Mouse (Mus musculus): ENCODE results near the gene Aldh18a1. TPM values are rescaled to one million over a fixed set of nuclear protein-coding genes. Genes with fewer than 3 reads are reported as not detected.

Aldh18a1 gene
- polyA plus RNA-seq, 1 experiment: 185 TPM

DNA sequence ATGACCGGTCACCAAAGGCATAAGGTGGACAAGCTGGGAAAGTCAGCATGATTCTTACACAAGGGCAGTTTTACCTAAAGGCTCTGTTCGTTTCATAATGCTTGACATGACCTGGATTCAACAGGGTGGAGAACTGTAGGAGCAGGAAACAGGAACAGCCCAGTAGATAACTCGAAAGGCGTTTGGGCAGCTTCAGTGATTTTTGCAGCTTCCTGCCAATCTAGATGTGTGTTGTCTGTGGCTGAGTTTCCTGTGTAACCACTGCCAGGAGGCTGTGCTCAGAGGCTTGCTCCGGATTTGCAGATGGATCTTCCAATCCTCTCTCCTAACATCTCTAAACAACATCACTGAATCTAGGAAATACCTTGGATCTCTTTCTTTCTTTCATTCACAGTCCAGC lies 55.7 kb downstream of the Aldh18a1 start:
- no peak for TF ChIP-seq MYOG (IDR thresholded peaks at IDR 0.05; ENCODE audit: control insufficient read depth in 1 of 3, insufficient read depth in 1 of 3, insufficient read length in 2 of 3, low read depth in 2 of 3)
- no peak for TF ChIP-seq TCF12 (IDR thresholded peaks at IDR 0.05; ENCODE audit: insufficient read depth, poor library complexity, severe bottlenecking)
- no peak for TF ChIP-seq SRF (IDR thresholded peaks at IDR 0.05; ENCODE audit: control insufficient read depth, insufficient read length, low read depth)
- TF ChIP-seq TCF3 (IDR thresholded peaks at IDR 0.05; ENCODE audit: insufficient read length, low read depth): no peak
- H3ac ChIP-seq (ENCODE audit: control insufficient read depth, insufficient read length): no peak overlapping the region
- no peaks in the 10 kb centered on the region for H3K79me2 ChIP-seq (ENCODE audit: control insufficient read depth, insufficient read depth)
- no peaks in the 10 kb centered on the region for H3K36me3 ChIP-seq (ENCODE audit: control insufficient read depth, insufficient read depth)
- H3K4me2 ChIP-seq (ENCODE audit: low read depth): no peak overlapping the region
- H3K27me3 ChIP-seq (ENCODE audit: control insufficient read depth, insufficient read depth, insufficient read length): no peaks in the 10 kb centered on the region
- H3K4me3 ChIP-seq: no peak overlapping the region

DNA sequence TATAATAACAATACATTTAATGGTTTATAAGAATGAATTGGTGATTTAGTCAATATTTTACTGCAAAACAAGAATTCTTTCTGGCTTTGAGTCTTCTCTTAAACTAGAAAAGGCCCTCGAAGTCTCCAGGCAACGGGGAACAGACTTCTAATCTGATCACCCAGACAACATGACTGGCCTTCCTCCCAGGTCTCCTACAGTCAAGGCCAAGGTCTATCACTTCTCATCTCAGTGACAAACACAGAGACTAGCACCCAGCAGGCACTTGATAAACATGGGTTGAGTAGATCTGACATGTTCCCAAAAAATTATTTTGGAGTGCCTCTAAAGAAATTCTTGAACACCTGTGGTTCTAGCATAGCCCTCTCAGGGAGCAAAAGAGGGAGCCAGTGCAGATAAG lies 57.9 kb downstream of the Aldh18a1 start:
- H3ac ChIP-seq (ENCODE audit: control insufficient read depth, insufficient read length): no peak overlapping the region
- no peak for TF ChIP-seq CEBPB (IDR thresholded peaks at IDR 0.05; ENCODE audit: insufficient read depth, poor library complexity, severe bottlenecking)
- no peaks in the 10 kb centered on the region for H3K79me2 ChIP-seq (ENCODE audit: control insufficient read depth, insufficient read depth)
- no peak overlapping the region for H3K4me2 ChIP-seq (ENCODE audit: low read depth)
- H3K27me3 ChIP-seq (ENCODE audit: control insufficient read depth, insufficient read depth, insufficient read length): no peaks in the 10 kb centered on the region
- H3K4me3 ChIP-seq: no peak overlapping the region
- H3K36me3 ChIP-seq (ENCODE audit: control insufficient read depth, insufficient read depth): no peaks in the 10 kb centered on the region

DNA sequence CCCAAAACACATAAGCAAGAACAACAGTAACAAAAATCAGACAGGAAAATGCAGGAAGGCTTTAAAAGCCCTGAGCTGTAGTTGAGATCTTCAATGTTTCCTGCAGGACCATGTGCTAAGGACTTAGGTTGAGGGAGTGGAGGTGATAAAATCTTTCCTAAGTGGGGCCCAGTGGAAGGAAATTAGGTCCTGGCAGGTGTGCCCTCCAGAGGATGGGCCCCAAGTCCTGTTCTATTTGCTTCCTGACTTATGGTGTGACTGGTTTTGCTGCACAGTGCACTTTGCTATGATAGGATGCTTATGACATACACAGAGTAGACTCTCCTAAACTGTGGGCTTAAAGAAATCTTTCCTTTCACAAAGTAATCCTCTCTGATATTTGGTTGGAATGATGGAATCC lies 60.0 kb downstream of the Aldh18a1 start:
- TF ChIP-seq MYOD1 (IDR thresholded peaks at IDR 0.05; ENCODE audit: control insufficient read depth in 1 of 3, insufficient read length in 2 of 3, low read depth in 2 of 3) (no peak), POLR2A (IDR thresholded peaks at IDR 0.05; ENCODE audit: insufficient read length, low read depth) (no peak), POLR2AphosphoS2 (IDR thresholded peaks at IDR 0.05; ENCODE audit: insufficient read length, low read depth) (no peak)

DNA sequence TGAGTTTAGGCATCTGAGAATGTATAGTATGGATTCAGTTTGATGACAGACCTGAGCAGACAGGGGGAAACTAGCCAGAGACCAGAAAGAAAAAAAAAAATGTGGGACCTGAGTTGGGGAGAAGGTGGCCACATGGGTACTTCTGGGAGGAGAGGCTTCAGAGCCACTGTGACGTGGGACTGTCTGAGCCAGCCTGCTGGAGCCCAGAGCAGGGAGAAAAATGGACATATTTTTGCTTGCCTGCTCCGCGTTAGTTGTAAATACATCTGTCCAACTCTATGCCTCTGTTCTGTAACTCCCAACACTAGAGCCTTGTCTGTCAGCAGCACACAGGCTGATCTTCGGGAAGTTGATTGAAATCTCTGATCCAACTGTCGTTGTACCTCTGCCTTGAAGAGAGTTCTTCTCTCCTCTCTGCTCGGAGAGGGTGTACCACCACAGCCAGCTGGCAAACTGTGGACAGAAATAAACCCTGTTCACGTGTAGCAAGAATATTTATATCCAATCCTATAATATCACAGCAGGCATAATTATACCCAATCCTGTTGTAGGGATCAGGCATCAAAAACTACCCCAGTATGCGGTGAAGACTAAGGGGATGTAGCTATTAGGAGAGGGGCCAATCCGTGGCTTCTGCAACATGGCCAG lies 61.8 kb downstream of the Aldh18a1 start:
- Histone ChIP-seq H3K79me2 (ENCODE audit: control insufficient read depth, insufficient read depth) (no peaks in the 10 kb centered on the region), H3K4me3 (no peak overlapping the region), H3K36me3 (ENCODE audit: control insufficient read depth, insufficient read depth) (no peaks in the 10 kb centered on the region), H3K27me3 (ENCODE audit: control insufficient read depth, insufficient read depth, insufficient read length) (no peaks in the 10 kb centered on the region), H3ac (ENCODE audit: control insufficient read depth, insufficient read length) (no peak overlapping the region), H3K4me2 (ENCODE audit: low read depth) (no peak overlapping the region)
- TF ChIP-seq E2F4 (IDR thresholded peaks at IDR 0.05; ENCODE audit: insufficient read depth): no peak
- no peak for TF ChIP-seq REST (IDR thresholded peaks at IDR 0.05; ENCODE audit: insufficient read depth, insufficient read length)
- no peak for TF ChIP-seq MAX (IDR thresholded peaks at IDR 0.05; ENCODE audit: low read depth)
- TF ChIP-seq POLR2AphosphoS2 (IDR thresholded peaks at IDR 0.05; ENCODE audit: insufficient read length, low read depth): no peak
- TF ChIP-seq MYOG (IDR thresholded peaks at IDR 0.05; ENCODE audit: control insufficient read depth in 1 of 3, insufficient read depth in 1 of 3, insufficient read length in 2 of 3, low read depth in 2 of 3): no peak
- no peak for TF ChIP-seq POLR2A (IDR thresholded peaks at IDR 0.05; ENCODE audit: insufficient read length, low read depth)
- TF ChIP-seq TCF3 (IDR thresholded peaks at IDR 0.05; ENCODE audit: insufficient read length, low read depth): no peak

More for the DNA sequence above, 60.0 kb downstream of the Aldh18a1 start:
- Histone ChIP-seq H3K36me3 (ENCODE audit: control insufficient read depth, insufficient read depth) (no peaks in the 10 kb centered on the region), H3ac (ENCODE audit: control insufficient read depth, insufficient read length) (no peak overlapping the region), H3K27me3 (ENCODE audit: control insufficient read depth, insufficient read depth, insufficient read length) (no peaks in the 10 kb centered on the region), H3K79me2 (ENCODE audit: control insufficient read depth, insufficient read depth) (no peaks in the 10 kb centered on the region), H3K4me3 (no peak overlapping the region), H3K4me2 (ENCODE audit: low read depth) (no peak overlapping the region)

DNA sequence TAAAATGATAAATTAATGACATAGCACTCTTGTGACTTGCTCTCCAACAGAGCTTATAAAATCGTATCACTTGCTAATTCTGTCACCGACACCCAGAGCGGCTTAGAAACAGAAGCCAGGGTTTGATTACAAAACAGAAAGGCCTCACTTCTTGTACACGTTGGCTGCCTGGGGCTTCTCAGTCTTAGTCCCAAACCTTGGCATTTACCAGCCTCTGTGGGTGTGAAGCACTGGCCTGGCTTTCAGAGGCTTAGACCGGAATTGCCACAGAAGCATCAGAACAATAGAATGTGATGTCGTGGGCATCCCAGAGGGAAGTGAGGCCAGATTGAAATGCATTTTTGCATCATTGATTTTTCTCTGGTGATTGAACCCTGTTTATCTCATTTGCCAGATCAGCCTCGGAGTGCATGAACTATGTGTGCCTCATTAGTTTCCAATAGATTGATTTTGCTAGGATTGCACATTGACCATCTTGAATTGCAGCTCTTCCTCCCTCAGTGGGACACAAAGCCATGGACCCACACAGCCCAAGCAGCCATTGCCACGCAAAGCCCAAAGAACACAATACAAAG lies 64.7 kb downstream of the Aldh18a1 start:
- Histone ChIP-seq H3K36me3 (ENCODE audit: control insufficient read depth, insufficient read depth) (no peaks in the 10 kb centered on the region), H3K4me3 (no peak overlapping the region), H3K79me2 (ENCODE audit: control insufficient read depth, insufficient read depth) (no peaks in the 10 kb centered on the region), H3ac (ENCODE audit: control insufficient read depth, insufficient read length) (no peak overlapping the region), H3K27me3 (ENCODE audit: control insufficient read depth, insufficient read depth, insufficient read length) (no peaks in the 10 kb centered on the region), H3K4me2 (ENCODE audit: low read depth) (no peak overlapping the region)
- TF ChIP-seq MYOD1 (IDR thresholded peaks at IDR 0.05; ENCODE audit: control insufficient read depth in 1 of 3, insufficient read length in 2 of 3, low read depth in 2 of 3) (no peak), SRF (IDR thresholded peaks at IDR 0.05; ENCODE audit: control insufficient read depth, insufficient read length, low read depth) (no peak)

DNA sequence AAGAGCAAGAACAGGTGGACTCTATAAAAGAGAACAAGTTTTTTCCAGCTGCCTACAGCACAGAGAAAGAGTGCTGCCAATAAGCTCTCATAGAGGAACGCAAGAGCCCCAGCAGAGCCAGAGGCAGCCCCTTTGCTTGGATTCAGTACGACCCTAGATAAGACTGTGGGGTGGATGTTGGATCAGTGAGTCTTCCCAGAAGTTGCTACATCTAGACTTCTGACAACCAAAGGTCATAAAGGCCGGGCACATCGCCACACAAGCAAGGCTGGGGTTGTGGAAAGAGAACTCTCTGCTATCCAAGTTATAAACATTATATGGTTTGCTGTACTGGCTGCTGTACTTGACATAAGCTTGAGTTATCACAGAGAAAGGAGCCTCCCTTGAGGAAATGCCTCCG lies 67.9 kb downstream of the Aldh18a1 start:
- Histone ChIP-seq H3K27me3 (ENCODE audit: control insufficient read depth, insufficient read depth, insufficient read length) (no peaks in the 10 kb centered on the region), H3K4me3 (no peak overlapping the region), H3K4me2 (ENCODE audit: low read depth) (no peak overlapping the region), H3K36me3 (ENCODE audit: control insufficient read depth, insufficient read depth) (no peaks in the 10 kb centered on the region), H3K79me2 (ENCODE audit: control insufficient read depth, insufficient read depth) (no peaks in the 10 kb centered on the region), H3ac (ENCODE audit: control insufficient read depth, insufficient read length) (no peak overlapping the region)
- TF ChIP-seq E2F4 (IDR thresholded peaks at IDR 0.05; ENCODE audit: insufficient read depth) (no peak), POLR2AphosphoS2 (IDR thresholded peaks at IDR 0.05; ENCODE audit: insufficient read length, low read depth) (no peak), TCF12 (IDR thresholded peaks at IDR 0.05; ENCODE audit: insufficient read depth, poor library complexity, severe bottlenecking) (no peak), REST (IDR thresholded peaks at IDR 0.05; ENCODE audit: insufficient read depth, insufficient read length) (no peak), CEBPB (IDR thresholded peaks at IDR 0.05; ENCODE audit: insufficient read depth, poor library complexity, severe bottlenecking) (no peak), POLR2A (IDR thresholded peaks at IDR 0.05; ENCODE audit: insufficient read length, low read depth) (no peak), MAX (IDR thresholded peaks at IDR 0.05; ENCODE audit: low read depth) (no peak), TCF3 (IDR thresholded peaks at IDR 0.05; ENCODE audit: insufficient read length, low read depth) (no peak), SRF (IDR thresholded peaks at IDR 0.05; ENCODE audit: control insufficient read depth, insufficient read length, low read depth) (no peak), MYOD1 (IDR thresholded peaks at IDR 0.05; ENCODE audit: control insufficient read depth in 1 of 3, insufficient read length in 2 of 3, low read depth in 2 of 3) (no peak), USF1 (IDR thresholded peaks at IDR 0.05; ENCODE audit: low read depth) (no peak), MYOG (IDR thresholded peaks at IDR 0.05; ENCODE audit: control insufficient read depth in 1 of 3, insufficient read depth in 1 of 3, insufficient read length in 2 of 3, low read depth in 2 of 3) (no peak)
